Mouse (Mus musculus) heart, embryonic 14.5 days (tissue): ENCODE measurements at regions not wholly inside any gene's neighbourhood (a gene's known extent, or its start where the extent isn't known, plus 50 kb on each side); places are given as distances from the start of the nearest gene placed in this dataset.
A peak's percentile ranks its signal among the peaks of the same experiment; 100 is the strongest.

Experiments used
- ATAC-seq: fragments of 200-750 bp; cut with Nextera tagmentation; 2 replicates; pipeline ENCODE4 v1.8.0; 2017; ENCODE audit warnings: low read depth, moderate TSS enrichment; ENCODE audit not compliant: insufficient number of reproducible peaks, insufficient read depth, low FRiP score
- H3K27ac ChIP-seq, 2 experiments: fragments of 200-500 bp in 1 of 2; fragments of 300-500 bp in 1 of 2; sonication (generic) in 1 of 2; replicated peaks in 1 of 2; 2 replicates each; pipeline ENCODE4 v1.5.1; 2012 to 2014; ENCODE audit warnings: low read depth in 2 of 2, low read length in 2 of 2, control low read depth in 1 of 2, mild to moderate bottlenecking in 1 of 2, mixed read lengths in 1 of 2; ENCODE audit not compliant: control insufficient read depth in 1 of 2, insufficient read depth in 1 of 2
- H3K27me3 ChIP-seq: fragments of 300-500 bp; sonication (generic); 2 replicates; pipeline ENCODE4 v1.6.1; 2014; ENCODE audit warnings: mild to moderate bottlenecking, low read length, control low read depth; ENCODE audit not compliant: control insufficient read depth, insufficient read depth
- H3K36me3 ChIP-seq: fragments of 300-500 bp; sonication (generic); 2 replicates; pipeline ENCODE4 v1.6.1; 2014; ENCODE audit warnings: mild to moderate bottlenecking, control low read depth, low read length, mixed read lengths; ENCODE audit not compliant: control insufficient read depth, insufficient read depth
- H3K4me1 ChIP-seq, 2 experiments: fragments of 200-500 bp in 1 of 2; fragments of 300-500 bp in 1 of 2; sonication (generic) in 1 of 2; 2 replicates each; pipeline ENCODE4 v1.6.1; 2012 to 2014; ENCODE audit warnings: low read length in 2 of 2, control low read depth in 1 of 2, mixed read lengths in 1 of 2; ENCODE audit not compliant: control insufficient read depth in 2 of 2, insufficient read depth in 2 of 2
- H3K4me2 ChIP-seq: fragments of 300-500 bp; sonication (generic); 2 replicates; pipeline ENCODE4 v1.6.1; 2014; ENCODE audit warnings: mild to moderate bottlenecking, low read length
- H3K4me3 ChIP-seq, 2 experiments: fragments of 200-500 bp in 1 of 2; fragments of 300-500 bp in 1 of 2; sonication (generic) in 1 of 2; 2 replicates each; pipeline ENCODE4 v1.5.1; 2012 to 2014; ENCODE audit warnings: low read length in 2 of 2, mild to moderate bottlenecking in 2 of 2, control low read depth in 1 of 2, low read depth in 1 of 2, moderate library complexity in 1 of 2; ENCODE audit not compliant: control insufficient read depth in 1 of 2, insufficient read depth in 1 of 2
- H3K9ac ChIP-seq: fragments of 300-500 bp; sonication (generic); 2 replicates; pipeline ENCODE4 v1.6.1; 2014; ENCODE audit warnings: mild to moderate bottlenecking, low read length
- H3K9me3 ChIP-seq: fragments of 300-500 bp; sonication (generic); 2 replicates; pipeline ENCODE4 v1.6.1; 2016; ENCODE audit warnings: low read length, control low read depth; ENCODE audit not compliant: control insufficient read depth
- WGBS: fragments of 180-500 bp; shearing (Covaris S2); extraction: QIAGEN DNeasy Blood & Tissue Kit; methylation state at CpG from one replicate; pipeline ENCODE4 v1.1.7; 2014; 5-methylcytosine and 5-hydroxymethylcytosine counted together

DNA sequence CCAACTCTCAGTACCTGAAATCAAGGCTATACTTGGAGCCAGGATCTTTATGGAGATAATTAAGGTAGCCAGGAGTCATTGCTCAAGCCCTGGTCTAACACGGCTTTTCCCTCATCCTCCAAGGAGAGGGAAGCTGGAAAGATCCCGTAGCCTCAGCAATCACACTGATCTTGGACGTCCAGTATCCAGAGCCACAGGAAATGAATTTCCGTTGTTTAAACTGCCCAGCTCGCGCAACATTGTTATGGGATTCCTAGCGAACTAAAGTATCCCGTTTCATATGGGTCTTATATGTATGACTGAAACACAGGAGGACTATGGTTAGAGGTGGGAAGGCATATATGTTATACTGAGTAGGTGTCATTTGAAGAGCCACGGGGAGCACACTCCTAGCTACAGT lies 126.3 kb upstream of the Lnx1 start:
- H3K4me1 ChIP-seq, result no peaks in the 10 kb centered on the region
- WGBS, result 75% methylated on average over 9 of the region's 9 CpGs
- ATAC-seq, result no peak

DNA sequence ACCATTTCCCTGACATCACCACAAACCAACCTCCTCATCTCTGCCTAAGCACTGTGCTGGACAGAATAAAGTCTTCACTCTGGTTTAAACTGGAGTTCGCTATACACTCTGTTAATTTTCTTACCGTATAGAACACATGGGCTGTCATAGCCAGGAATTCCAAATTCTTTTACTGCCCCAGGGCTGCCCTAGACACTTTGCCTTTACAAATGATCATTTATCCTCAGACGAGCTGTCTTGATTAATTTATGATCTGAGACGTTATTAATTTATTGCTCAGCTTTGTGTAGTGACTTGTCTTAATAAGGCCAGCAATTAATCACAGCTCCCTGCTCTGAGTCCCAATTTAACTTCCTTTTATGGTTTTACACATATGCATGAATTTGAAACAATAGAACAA lies 125.2 kb upstream of the Lnx1 start:
- no peak overlapping the region for H3K27ac ChIP-seq
- ATAC-seq, result no peak
- 77% methylated on average over 4 of the region's 4 CpGs for WGBS
- no peak overlapping the region for H3K9ac ChIP-seq
- H3K36me3 ChIP-seq, result no peaks in the 10 kb centered on the region
- H3K4me1 ChIP-seq, result no peaks in the 10 kb centered on the region
- H3K4me2 ChIP-seq, result no peak overlapping the region
- peaks cover 10% of the 10 kb centered on the region; the same call in 1 of the 2 replicates for H3K27me3 ChIP-seq
- H3K4me3 ChIP-seq, result no peak overlapping the region
- H3K9me3 ChIP-seq, result no peaks in the 10 kb centered on the region

More for the DNA sequence above, 126.3 kb upstream of the Lnx1 start:
- no peak overlapping the region for H3K27ac ChIP-seq
- no peaks in the 10 kb centered on the region for H3K36me3 ChIP-seq
- 0 out of 2 replicates have a peak, but pooled peaks cover 3% of the 10 kb centered on the region for H3K27me3 ChIP-seq
- no peak overlapping the region for H3K9ac ChIP-seq
- no peaks in the 10 kb centered on the region for H3K9me3 ChIP-seq
- H3K4me3 ChIP-seq, result no peak overlapping the region
- H3K4me2 ChIP-seq, result no peak overlapping the region

DNA sequence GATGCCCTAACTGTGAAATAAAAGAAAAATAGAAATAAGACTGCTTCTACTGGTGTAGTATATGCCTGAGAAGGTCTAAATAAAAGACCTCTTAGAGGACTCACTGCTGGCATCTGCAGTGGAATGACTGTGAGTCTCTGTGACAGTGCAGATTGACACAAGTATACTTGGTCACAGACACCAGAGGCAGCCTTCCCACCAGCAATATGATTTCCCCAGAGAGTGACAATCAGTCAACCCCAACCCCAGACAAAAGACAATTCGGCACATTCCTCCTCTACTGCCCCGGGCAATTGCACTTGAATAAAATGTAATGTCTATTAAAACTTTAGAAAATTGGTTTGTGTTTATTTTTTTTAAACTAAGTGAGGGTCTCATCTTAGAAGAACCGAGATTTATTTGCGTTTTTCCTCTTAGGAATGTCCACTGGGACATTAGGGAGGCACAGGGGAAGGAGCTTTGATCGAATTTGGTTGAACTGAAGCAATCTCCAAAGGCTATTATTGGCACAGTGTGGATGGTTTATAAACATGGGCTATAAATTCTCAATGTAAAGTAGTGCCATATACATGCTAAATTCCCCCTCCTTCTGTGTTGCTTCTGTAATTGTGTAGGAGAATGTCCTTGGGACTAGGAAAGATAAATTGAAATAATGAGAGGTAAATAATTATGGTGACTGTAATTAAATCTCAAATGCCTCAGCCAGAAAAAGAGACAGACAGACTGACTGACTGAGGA lies 123.0 kb upstream of the Lnx1 start:
- no peak overlapping the region for H3K9ac ChIP-seq
- no peak overlapping the region for H3K4me2 ChIP-seq
- H3K27me3 ChIP-seq, result peaks cover 25% of the 10 kb centered on the region
- no peak overlapping the region for H3K27ac ChIP-seq
- WGBS, result 76% methylated on average over 5 of the region's 5 CpGs
- H3K36me3 ChIP-seq, result no peaks in the 10 kb centered on the region
- H3K9me3 ChIP-seq, result no peaks in the 10 kb centered on the region
- H3K4me3 ChIP-seq, result no peak overlapping the region
- H3K4me1 ChIP-seq, result no peaks in the 10 kb centered on the region
- ATAC-seq, result no peak

DNA sequence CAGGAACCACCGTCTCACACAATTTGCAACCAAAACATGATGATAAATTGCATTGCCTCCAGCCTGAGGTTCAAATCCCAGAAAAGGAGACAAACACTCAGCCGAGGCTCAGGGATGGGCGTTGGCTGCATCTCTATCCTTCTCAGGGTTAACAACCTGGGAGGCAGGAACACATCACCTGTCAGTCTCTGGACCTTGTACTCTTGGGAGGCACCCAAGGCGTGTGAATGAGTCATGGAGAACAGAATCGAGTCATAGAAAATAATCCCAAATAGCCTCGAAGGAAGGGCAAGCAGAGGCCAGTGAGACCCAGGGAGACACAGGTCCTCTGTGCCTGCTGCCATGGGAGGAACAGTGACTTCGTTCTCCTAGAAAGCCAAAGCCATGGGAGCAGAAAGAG lies 121.0 kb upstream of the Lnx1 start:
- Histone ChIP-seq H3K36me3 (no peaks in the 10 kb centered on the region), H3K9me3 (no peaks in the 10 kb centered on the region), H3K4me1 (no peaks in the 10 kb centered on the region), H3K27ac (no peak overlapping the region), H3K9ac (no peak overlapping the region), H3K4me2 (no peak overlapping the region), H3K27me3 (peaks cover 38% of the 10 kb centered on the region), H3K4me3 (no peak overlapping the region)
- ATAC-seq, result no peak
- 68% methylated on average over 7 of the region's 7 CpGs for WGBS

DNA sequence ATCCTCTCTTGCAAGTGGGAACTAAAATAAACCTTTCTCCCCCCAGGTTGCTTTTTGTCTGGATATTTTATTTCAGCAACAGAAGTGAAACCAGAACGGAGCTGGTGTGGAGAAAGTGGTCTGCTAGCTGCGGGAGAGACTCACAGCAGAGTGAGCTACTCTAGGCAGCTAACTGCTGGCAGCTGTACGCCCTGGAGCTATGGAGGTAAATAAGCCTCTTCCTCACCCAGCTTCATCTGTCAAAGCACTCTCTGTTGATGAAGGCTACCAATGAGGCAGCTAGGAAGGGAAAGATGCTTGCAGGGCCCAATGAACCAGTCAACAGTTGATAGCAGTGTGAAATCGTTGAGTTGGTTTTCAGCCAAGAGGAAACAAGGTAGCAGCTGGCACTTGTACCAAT lies 119.3 kb upstream of the Lnx1 start:
- Histone ChIP-seq H3K9me3 (no peaks in the 10 kb centered on the region), H3K9ac (no peak overlapping the region), H3K27ac (no peak overlapping the region), H3K4me2 (no peak overlapping the region), H3K4me3 (no peak overlapping the region), H3K27me3 (peaks cover 44% of the 10 kb centered on the region), H3K36me3 (no peaks in the 10 kb centered on the region), H3K4me1 (peaks cover 3 to 5% of the 10 kb centered on the region in 2 experiments; a peak in 2 of 4 replicates)
- ATAC-seq, result no peak
- 75% methylated on average over 4 of the region's 4 CpGs for WGBS

DNA sequence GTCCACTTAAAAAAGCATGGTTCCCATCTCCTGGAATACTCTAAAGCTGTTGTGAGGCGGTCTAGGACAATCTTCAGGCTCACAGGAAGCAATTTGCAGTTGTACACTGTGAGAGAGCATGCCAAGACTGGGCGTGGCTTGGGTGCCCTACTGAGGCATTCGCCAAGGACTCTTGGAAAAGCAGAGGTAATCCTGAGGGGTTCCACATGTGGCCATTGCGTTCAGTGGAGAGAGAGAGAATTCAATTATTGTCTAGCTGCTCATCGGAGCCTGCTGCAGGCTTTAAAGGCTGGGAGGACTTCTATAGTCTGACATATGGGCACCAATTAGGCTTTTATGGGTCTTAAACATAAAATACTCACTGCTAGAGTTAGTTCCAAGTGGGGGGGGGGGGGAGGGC lies 113.8 kb upstream of the Lnx1 start:
- H3K27ac ChIP-seq, result no peak overlapping the region
- ATAC-seq, result no peak
- no peak overlapping the region for H3K4me3 ChIP-seq
- no peak overlapping the region for H3K9ac ChIP-seq
- H3K9me3 ChIP-seq, result no peaks in the 10 kb centered on the region
- H3K4me1 ChIP-seq, result peaks cover 3 to 5% of the 10 kb centered on the region in 2 experiments; a peak in 2 of 4 replicates
- H3K27me3 ChIP-seq, result peaks cover 47% of the 10 kb centered on the region
- no peak overlapping the region for H3K4me2 ChIP-seq
- H3K36me3 ChIP-seq, result no peaks in the 10 kb centered on the region
- WGBS, result 77% methylated on average over 5 of the region's 5 CpGs

DNA sequence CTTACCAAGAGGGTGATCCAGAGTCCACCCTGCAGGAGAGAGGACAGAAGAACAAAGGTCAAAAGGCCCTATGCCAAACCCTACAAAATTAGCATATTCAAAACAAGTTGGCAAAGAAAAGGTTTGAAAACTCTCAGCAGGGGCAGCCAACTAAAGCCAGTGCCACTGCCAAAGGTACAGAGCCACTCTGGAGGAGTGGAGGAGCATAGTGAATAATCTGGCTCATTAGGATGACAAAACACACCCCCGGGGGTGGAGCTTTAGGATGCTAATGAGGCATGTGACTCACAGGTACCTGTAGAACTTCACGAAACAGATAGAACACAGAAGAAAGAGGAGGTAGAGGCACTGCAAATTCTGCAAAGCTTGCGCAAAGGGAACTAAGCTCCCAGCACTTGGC lies 110.7 kb upstream of the Lnx1 start:
- Histone ChIP-seq H3K4me1 (peaks cover 16 to 19% of the 10 kb centered on the region in 2 experiments), H3K27ac (no peak overlapping the region), H3K9me3 (no peaks in the 10 kb centered on the region), H3K4me2 (no peak overlapping the region), H3K36me3 (no peaks in the 10 kb centered on the region), H3K9ac (no peak overlapping the region), H3K27me3 (peaks cover 46% of the 10 kb centered on the region), H3K4me3 (no peak overlapping the region)
- 46% methylated on average over 3 of the region's 3 CpGs for WGBS
- ATAC-seq, result no peak

DNA sequence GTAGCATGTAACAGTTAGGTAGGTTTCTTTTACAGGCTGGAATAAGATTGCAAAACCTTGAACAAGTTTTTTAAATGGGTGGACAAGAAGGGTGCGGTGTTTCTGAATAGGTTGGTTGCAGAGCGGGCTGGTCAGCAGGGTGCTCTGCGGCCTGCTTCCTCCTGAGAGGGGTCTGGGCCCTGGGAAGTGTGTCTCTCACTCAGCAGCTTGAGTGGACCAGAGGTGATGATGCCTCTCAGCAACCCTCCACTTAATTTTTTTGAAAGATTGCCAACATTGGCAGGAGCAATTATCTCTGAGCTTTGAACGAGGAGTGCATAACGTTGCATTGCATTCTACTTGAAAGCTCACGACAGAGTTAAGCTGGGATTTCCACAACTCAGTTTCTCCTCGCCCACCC lies 108.3 kb upstream of the Lnx1 start:
- no peaks in the 10 kb centered on the region for H3K9me3 ChIP-seq
- H3K4me2 ChIP-seq, result peak overlapping the region; percentile 39
- no peaks in the 10 kb centered on the region for H3K36me3 ChIP-seq
- H3K9ac ChIP-seq, result no peak overlapping the region
- WGBS, result 19% methylated on average over 7 of the region's 7 CpGs
- no peak for ATAC-seq
- peaks cover 60% of the 10 kb centered on the region for H3K27me3 ChIP-seq
- no peak overlapping the region for H3K27ac ChIP-seq
- H3K4me1 ChIP-seq, result peaks cover 13 to 14% of the 10 kb centered on the region in 2 experiments
- H3K4me3 ChIP-seq, result no peak overlapping the region
